ENCODE assay signal across 8 mouse cellular contexts in the genomic region with DNA sequence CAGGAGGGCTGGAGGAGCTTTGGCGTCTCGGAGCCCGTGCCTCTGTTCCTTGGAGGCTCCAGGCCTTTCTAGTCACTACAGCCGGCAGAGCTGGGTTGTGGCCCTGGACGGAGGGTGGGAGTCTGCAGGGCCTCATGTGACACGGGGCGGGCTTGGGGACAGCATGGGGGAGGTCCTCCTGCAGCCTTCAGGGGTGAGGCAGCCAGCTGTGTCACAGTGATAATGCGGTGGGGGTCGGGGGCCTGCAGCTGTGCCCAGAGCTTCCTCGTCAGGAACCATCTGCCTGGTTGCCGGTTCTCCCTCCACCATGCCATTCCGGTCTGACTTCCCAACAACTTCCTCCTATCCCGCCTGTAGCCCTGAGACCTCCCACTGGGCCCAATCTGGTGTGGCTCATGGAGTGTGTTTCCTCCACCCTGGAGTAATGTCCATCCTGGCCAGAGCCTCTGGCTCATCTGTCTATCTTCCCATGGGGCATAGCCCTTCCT. TPM values are rescaled to one million over a fixed set of nuclear protein-coding genes. Genes with fewer than 3 reads are reported as not detected.
A peak's percentile ranks its signal among the peaks of the same experiment; 100 is the strongest.
DNase-seq lines count a peak whose midpoint lies in the region; ATAC-seq and TF ChIP-seq lines count a peak whose summit lies in the region.

A gene (minus strand): TSS at position 105 of the 488 bp plus-strand sequence.

- H3K4me3 ChIP-seq in lung, embryonic 14.5 days (ENCODE audit: low read depth, low read length) = peak within 1 kb of the TSS; percentile 0
- no peak within 1 kb of the TSS for H3K4me3 ChIP-seq in forebrain, embryonic 14.5 days (ENCODE audit: low read depth, low read length)
- no peak within 1 kb of the TSS for H3K4me3 ChIP-seq in midbrain, embryonic 16.5 days (ENCODE audit: low read depth, low read length)

- H3K9me3 ChIP-seq in lung, embryonic 14.5 days (ENCODE audit: low read depth, low read length) = no peaks in the 10 kb centered on the region
- no peaks in the 10 kb centered on the region for H3K9me3 ChIP-seq in forebrain, embryonic 14.5 days (replicated peaks; ENCODE audit: control insufficient read depth, low read length)
- H3K9me3 ChIP-seq in midbrain, embryonic 16.5 days (replicated peaks; ENCODE audit: control insufficient read depth, low read length, poor library complexity, severe bottlenecking) = no peaks in the 10 kb centered on the region

- no peak within 1 kb of the TSS for H3K9ac ChIP-seq in lung, embryonic 14.5 days
- no peak within 1 kb of the TSS for H3K9ac ChIP-seq in forebrain, embryonic 14.5 days (ENCODE audit: low read length)
- H3K9ac ChIP-seq in midbrain, embryonic 16.5 days (ENCODE audit: low read depth, low read length) = no peak within 1 kb of the TSS

- DNase-seq in lung, embryonic 14.5 days = peak; percentile 59
- DNase-seq in lung, postnatal 25 days (ENCODE audit: low spot score) = no peak
- DNase-seq in forebrain, embryonic 14.5 days (ENCODE audit: low spot score) = no peak
- peak; percentile 59 for DNase-seq in heart, postnatal 4 days
- DNase-seq in left cerebral cortex, postnatal 25 days (ENCODE audit: low spot score in 2 of 2) = no peak
- DNase-seq in urinary bladder, postnatal 10 days (ENCODE audit: low spot score) = no peak
- no peak for DNase-seq in cerebellum, postnatal 4 days (ENCODE audit: low spot score in 2 of 2)

- H3K27me3 ChIP-seq in lung, embryonic 14.5 days (ENCODE audit: insufficient read depth, low read length) = no peaks in the 10 kb centered on the region
- 0 out of 2 replicates have a peak, but pooled peaks cover 2% of the 10 kb centered on the region for H3K27me3 ChIP-seq in forebrain, embryonic 14.5 days (replicated peaks; ENCODE audit: control insufficient read depth, insufficient read depth, low read length)
- H3K27me3 ChIP-seq in midbrain, embryonic 16.5 days (ENCODE audit: control insufficient read depth, insufficient read depth, low read depth, low read length) = no peaks in the 10 kb centered on the region

- H3K27ac ChIP-seq in lung, embryonic 14.5 days (ENCODE audit: low read depth) = no peak within 1 kb of the TSS
- 0 out of 2 replicates have a peak within 1 kb of the TSS, but pooled peaks have one; percentile 5 for H3K27ac ChIP-seq in forebrain, embryonic 14.5 days (ENCODE audit: low read depth, low read length)
- H3K27ac ChIP-seq in midbrain, embryonic 16.5 days (ENCODE audit: low read length) = no peak within 1 kb of the TSS

- no peaks in the 10 kb centered on the region for H3K36me3 ChIP-seq in lung, embryonic 14.5 days (ENCODE audit: insufficient read depth)
- no peaks in the 10 kb centered on the region for H3K36me3 ChIP-seq in forebrain, embryonic 14.5 days (ENCODE audit: control insufficient read depth, insufficient read depth, low read length)
- no peaks in the 10 kb centered on the region for H3K36me3 ChIP-seq in midbrain, embryonic 16.5 days (ENCODE audit: control insufficient read depth, insufficient read depth, low read length)

- H3K4me2 ChIP-seq in lung, embryonic 14.5 days = peak within 1 kb of the TSS; percentile 7
- no peak within 1 kb of the TSS for H3K4me2 ChIP-seq in forebrain, embryonic 14.5 days (ENCODE audit: low read length)
- H3K4me2 ChIP-seq in midbrain, embryonic 16.5 days (ENCODE audit: low read length) = no peak within 1 kb of the TSS

- 29% methylated on average over 13 of the region's 13 CpGs for WGBS in lung, embryonic 14.5 days
- WGBS in forebrain, embryonic 14.5 days = 57% methylated on average over 13 of the region's 13 CpGs
- 56% methylated on average over 13 of the region's 13 CpGs for WGBS in midbrain, embryonic 16.5 days

- no peaks in the 10 kb centered on the region for H3K4me1 ChIP-seq in lung, embryonic 14.5 days (ENCODE audit: insufficient read depth)
- H3K4me1 ChIP-seq in forebrain, embryonic 14.5 days (ENCODE audit: control insufficient read depth, insufficient read depth, low read length) = no peaks in the 10 kb centered on the region
- no peaks in the 10 kb centered on the region for H3K4me1 ChIP-seq in midbrain, embryonic 16.5 days (ENCODE audit: control insufficient read depth, insufficient read depth, low read length)

- TF ChIP-seq CTCF in lung, embryonic 14.5 days (IDR thresholded peaks at IDR 0.05; ENCODE audit: low read depth) = no peak

- intact Hi-C loops in left cerebral cortex, postnatal 25 days (cut with DNase I) = no loop called here

- ATAC-seq in lung, embryonic 14.5 days (ENCODE audit: insufficient read depth) = peak; percentile 77
- no peak for ATAC-seq in forebrain, embryonic 14.5 days
- no peak for ATAC-seq in midbrain, embryonic 16.5 days

RNA-seq across cellular contexts. Expression of the gene that starts here (rescaled TPM):
- 4.7 and 5.7 TPM in 2 replicates for polyA plus RNA-seq in lung, embryonic 14.5 days (2014; fragmentation: Nextera tagmentation; extraction: Ambion mirVana)
- polyA plus RNA-seq in forebrain, embryonic 14.5 days (2014; fragmentation: Nextera tagmentation; extraction: Ambion mirVana) = 10.4 and 11.5 TPM in 2 replicates
- 10 to 100 TPM; 17.3 to 19.3 TPM for total RNA-seq in heart, postnatal 4 days (2021)
- 10 to 100 TPM; 31.7 to 41.5 TPM for total RNA-seq in left cerebral cortex, postnatal 25 days (2021)
- polyA plus RNA-seq in midbrain, embryonic 16.5 days (2015; fragmentation: Nextera tagmentation; extraction: Ambion mirVana) = 17.7 and 17.9 TPM in 2 replicates

Comparison
In these comparisons a context has a peak if more than half of its experiments do, and no peak if none do; other contexts are left out.
1. DNase-seq: peak in lung, embryonic 14.5 days (single experiment) and heart, postnatal 4 days (single experiment); none in lung, postnatal 25 days (single experiment), forebrain, embryonic 14.5 days (single experiment), left cerebral cortex, postnatal 25 days (0 of 2), urinary bladder, postnatal 10 days (single experiment) and cerebellum, postnatal 4 days (0 of 2).